Mouse (Mus musculus) right cerebral cortex, postnatal 25 days (tissue): Measurements from ENCODE around the gene Bola2.
"Not testable (repeated sequence)": the region's sequence is repeated elsewhere in the genome, so short reads cannot be mapped to it uniquely, and the experiment has no call there.

Experiments
- DNase-seq: peaks from one replicate; pipeline ENCODE4 v3.0.0; 2022

The Bola2 gene

GRCm38 (mm10) chr7:126711910-126712309 lies 16.7 kb downstream of the Bola2 start:
- DNase-seq: no peak

GRCm38 (mm10) chr7:126715679-126716078 lies 20.5 kb downstream of the Bola2 start:
- DNase-seq: no peak

DNA sequence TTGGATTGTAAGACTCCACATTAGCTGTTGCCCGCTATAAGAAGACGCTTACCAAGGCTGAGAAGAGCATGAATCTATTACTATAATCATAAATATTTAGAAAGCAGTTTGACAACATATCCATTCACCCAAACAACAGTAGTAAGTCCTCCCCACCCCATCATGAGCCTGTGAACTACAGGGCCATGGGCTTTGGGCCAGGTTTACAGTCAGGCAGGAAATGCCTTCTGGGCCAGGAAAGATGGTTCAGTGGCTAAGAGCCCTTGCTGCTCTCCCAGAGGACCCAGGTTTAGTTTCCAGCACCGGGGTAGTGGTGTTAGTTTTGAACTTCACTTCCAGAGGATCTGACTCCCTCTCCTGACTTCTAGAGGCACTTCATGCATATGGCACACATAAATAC lies 22.4 kb downstream of the Bola2 start:
- DNase-seq: no peak

DNA sequence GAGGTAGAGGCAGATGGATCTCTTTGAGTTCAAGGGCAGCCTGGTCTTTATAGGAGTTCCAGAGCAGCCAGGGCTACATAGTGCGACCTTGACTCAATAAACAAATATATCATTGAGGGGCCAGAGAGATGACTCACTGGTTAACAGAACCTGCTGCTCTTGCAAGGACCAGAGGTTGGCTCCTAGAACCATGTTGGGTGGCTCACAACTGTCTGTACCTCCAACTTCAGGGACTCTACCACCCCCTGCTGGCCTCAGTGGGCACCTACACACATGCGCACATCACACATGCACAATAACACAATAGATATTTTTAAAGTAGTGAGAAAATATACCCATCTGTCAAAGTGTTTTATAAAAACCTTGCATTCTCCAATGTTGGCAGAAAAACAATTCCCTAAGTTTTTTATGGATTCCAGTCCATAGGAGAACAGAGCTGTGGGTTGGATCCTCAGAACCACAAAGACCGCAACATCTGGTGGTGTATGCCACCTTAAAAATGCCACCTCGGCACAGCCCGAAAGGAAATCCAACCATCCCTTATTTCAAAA lies 23.7 kb downstream of the Bola2 start:
- no peak for DNase-seq

DNA sequence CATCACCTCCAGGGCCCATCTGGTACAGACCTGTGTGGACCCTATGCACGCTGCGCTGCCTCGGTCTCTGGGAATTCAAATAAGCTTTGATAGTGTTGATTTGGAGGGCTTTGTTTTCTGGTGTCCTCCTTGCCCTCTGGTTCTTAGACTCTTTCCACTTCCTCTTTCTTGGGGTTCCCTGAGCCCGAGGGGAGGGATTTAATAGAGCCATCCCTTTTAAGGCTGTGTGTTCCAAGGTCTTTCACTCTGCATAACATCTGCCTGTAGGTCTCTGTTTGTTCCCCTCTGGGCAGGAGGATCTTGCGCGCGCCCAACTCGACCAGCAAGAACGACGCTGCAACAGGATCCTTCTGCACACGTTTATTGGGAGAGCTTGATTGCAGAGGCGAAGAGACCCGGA lies 26.4 kb downstream of the Bola2 start:
- DNase-seq: no peak

GRCm38 (mm10) chr7:126725077-126725476 lies 29.9 kb downstream of the Bola2 start:
- no peak for DNase-seq

GRCm38 (mm10) chr7:126725667-126726066 lies 30.5 kb downstream of the Bola2 start:
- DNase-seq: no peak

GRCm38 (mm10) chr7:126730256-126730789 lies 35.1 kb downstream of the Bola2 start:
- not testable (repeated sequence) for DNase-seq

DNA sequence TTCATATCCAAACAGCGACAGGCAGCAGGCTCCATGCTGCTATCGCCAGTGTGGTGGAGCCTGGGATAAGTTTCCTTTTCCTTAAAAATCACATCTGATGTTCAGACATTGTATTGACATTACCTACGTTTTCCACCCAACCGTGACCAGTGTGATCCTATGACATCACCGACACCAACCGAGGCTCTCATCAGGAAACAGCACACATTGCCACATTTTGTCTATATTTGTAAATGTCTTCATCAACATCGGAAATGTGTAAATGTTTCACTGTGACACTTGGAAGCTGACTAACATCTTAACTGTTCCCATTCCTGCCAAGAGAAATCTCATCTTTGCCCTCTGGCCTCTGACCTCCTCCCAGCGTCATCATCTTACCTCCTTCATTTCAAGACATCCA lies 40.9 kb downstream of the Bola2 start:
- no peak for DNase-seq

GRCm38 (mm10) chr7:126739551-126739950 lies 44.4 kb downstream of the Bola2 start:
- peak; percentile 66 for DNase-seq

DNA sequence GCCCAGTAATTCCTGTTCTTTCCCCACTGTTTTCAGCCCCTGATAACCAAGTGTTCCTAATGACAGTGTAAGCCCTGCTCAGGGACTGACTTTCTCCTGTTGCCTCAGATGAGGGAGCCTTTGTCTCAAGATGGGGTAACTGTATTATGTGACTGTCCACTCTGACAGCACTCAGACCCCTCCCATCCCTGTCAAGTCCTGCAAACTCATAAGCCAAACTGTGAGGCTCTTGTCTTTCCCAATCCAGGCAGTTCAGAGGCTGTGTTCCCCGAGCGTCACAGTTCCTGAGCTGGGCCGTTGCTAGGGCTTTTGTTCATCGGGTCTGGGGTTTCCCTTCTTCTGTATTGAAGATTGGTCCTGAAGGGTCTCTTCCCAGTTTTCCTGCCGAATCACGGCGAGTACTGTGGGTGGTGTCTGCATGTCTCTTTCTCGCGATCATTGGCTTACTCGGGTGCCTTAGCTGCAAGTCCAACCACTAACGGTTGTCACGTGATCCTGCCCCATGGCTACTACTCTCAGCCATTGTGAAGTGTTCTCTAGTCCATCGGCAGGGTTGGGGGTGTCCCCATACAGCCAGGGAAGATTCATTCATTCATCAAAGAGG lies 45.0 kb downstream of the Bola2 start:
- DNase-seq: no peak

- DNase-seq: no peak
These were observed 45.8 kb downstream of the Bola2 start for GRCm38 (mm10) chr7:126740977-126741376.

GRCm38 (mm10) chr7:126741452-126741851 lies 46.3 kb downstream of the Bola2 start:
- no peak for DNase-seq

GRCm38 (mm10) chr7:126741964-126742482 lies 46.8 kb downstream of the Bola2 start:
- DNase-seq: no peak

DNA sequence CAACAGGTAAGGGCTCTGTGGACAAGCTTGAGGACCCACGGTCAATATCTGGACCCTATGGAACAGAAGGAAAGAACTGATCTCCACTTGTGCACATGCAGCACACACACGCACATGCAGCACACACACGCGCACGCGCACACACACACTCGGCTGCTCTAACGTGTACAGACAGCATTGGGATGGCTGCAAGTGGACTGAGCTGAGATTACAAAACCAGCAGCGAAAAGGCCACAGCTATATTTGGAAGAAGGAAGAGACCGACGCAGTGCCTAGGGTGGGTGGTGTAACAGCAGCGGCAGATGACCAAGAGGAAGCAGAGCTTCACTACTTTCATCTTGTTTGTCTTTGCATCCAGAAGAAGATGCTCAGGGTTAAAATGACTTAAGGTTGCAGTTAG lies 50.9 kb downstream of the Bola2 start:
- DNase-seq: no peak

DNA sequence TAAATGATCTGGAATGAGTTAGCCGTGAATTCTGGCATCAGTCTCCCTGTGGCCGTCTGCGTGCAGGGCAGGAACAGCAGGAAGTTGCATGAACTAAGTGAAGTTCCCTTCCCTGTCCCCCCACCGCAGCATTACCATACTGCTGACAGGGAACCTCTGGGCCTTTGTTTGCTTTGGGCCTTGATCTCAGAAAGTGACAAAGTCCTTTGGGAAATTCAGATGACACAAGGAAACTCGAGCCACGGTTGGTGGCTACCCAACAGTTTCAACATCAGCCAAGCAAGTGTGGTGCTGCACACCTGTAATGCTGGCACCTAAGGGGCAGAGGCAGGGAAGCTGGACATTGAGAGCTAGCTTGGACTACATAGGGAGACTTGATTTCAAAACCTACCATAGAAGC lies 51.6 kb downstream of the Bola2 start:
- no peak for DNase-seq

GRCm38 (mm10) chr7:126748824-126749223 lies 53.6 kb downstream of the Bola2 start:
- DNase-seq: no peak
